Mouse (Mus musculus) midbrain, embryonic 12.5 days (tissue): Measurements from ENCODE around the gene Camkk2. TPM values are rescaled to one million over a fixed set of nuclear protein-coding genes. Genes with fewer than 3 reads are reported as not detected.

Source experiments
- ATAC-seq: fragments of 200-750 bp; cut with Nextera tagmentation; 2 replicates; pipeline ENCODE4 v1.8.0; 2017; ENCODE audit warnings: low read depth, moderate TSS enrichment, moderate library complexity; ENCODE audit not compliant: low FRiP score
- H3K27ac ChIP-seq: fragments of 300-500 bp; sonication (generic); replicated peaks from 2 replicates; pipeline ENCODE4 v1.5.1; 2016; ENCODE audit warnings: mild to moderate bottlenecking
- H3K27me3 ChIP-seq: fragments of 300-500 bp; sonication (generic); 2 replicates; pipeline ENCODE4 v1.6.1; 2016; ENCODE audit warnings: mild to moderate bottlenecking
- H3K36me3 ChIP-seq: fragments of 300-500 bp; sonication (generic); 2 replicates; pipeline ENCODE4 v1.6.1; 2016
- H3K4me1 ChIP-seq: fragments of 300-500 bp; sonication (generic); 2 replicates; pipeline ENCODE4 v1.6.1; 2016
- H3K4me2 ChIP-seq: fragments of 300-500 bp; sonication (generic); replicated peaks from 2 replicates; pipeline ENCODE4 v1.6.1; 2016; ENCODE audit warnings: mild to moderate bottlenecking, moderate library complexity
- H3K4me3 ChIP-seq: fragments of 300-500 bp; sonication (generic); 2 replicates; pipeline ENCODE4 v1.5.1; 2016; ENCODE audit warnings: mild to moderate bottlenecking
- H3K9ac ChIP-seq: fragments of 300-500 bp; sonication (generic); replicated peaks from 2 replicates; pipeline ENCODE4 v1.6.1; 2016; ENCODE audit warnings: mild to moderate bottlenecking, moderate library complexity
- H3K9me3 ChIP-seq: fragments of 300-500 bp; sonication (generic); 2 replicates; pipeline ENCODE4 v1.6.1; 2016; ENCODE audit warnings: mild to moderate bottlenecking
- WGBS: fragments of 180-500 bp; shearing (Covaris S2); methylation state at CpG from one replicate; pipeline ENCODE4 v1.1.7; 2016; 5-methylcytosine and 5-hydroxymethylcytosine counted together
- polyA plus RNA-seq: library from polyadenylated mRNA; unstranded; fragments of >200 nt; fragmentation: Nextera tagmentation; extraction: Ambion mirVana; gene quantifications from 2 replicates; pipeline ENCODE4 v1.2.1, GENCODE M21; 2016

Gene Camkk2
- polyA plus RNA-seq, 1 experiment from 2014 or later, result 35.4 TPM

DNA sequence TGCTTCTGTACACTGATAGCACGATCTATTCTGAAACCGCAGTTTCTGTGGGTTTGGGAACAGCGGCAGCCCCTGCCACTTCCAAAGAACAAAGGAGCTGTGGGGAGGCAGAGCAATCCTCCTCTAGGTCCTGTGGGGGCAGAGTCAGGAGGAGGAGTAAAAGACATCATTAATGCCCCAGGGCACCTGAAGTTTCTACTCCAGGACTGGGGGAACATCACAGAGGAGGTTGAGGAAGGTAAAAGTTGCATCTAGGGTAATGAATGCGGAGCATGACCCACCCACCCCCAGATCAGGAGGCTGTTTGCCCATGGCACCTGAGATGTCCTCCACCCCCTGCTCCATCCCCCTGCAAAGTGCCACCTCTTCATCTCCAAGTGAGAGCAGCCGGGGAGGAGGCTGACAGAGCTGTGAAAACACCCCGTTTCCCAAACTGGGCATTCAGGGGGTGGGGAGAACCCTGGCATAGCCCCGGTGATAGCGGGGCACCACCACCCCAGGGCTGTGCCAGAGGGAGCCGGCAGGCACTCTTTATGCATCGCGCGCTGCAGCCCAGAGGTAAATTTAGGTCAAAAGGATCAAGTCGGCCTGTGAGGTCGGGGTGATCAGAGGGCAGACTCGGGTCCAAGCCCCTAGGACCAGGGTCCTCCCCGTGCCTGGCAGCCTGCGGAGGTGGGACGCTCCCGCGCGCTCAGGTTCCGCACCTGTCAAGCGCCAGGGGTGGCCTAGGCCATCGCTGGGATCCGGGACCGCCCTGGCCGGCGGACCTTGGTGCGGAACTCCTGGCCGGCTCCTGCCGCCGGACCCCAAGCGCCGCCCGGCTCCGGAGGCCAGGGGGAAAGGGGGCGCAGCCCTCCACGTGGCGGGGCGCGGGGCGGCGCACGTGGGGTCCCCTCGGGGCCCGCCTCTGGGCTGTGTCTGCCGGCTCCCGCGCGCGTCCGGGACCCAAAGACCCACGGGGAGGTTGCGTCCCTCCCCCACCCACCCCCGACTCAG, 680 bp downstream of the Camkk2 start:
- Histone ChIP-seq H3K9me3 (no peaks in the 10 kb centered on the region), H3K4me2 (peak overlapping the region; percentile 79), H3K27ac (peak overlapping the region; percentile 20; the same call in 1 of the 2 replicates), H3K4me1 (peaks cover 14% of the 10 kb centered on the region), H3K27me3 (peaks cover 10% of the 10 kb centered on the region; the same call in 1 of the 2 replicates), H3K9ac (peak overlapping the region; percentile 93), H3K4me3 (peak overlapping the region; percentile 96), H3K36me3 (no peaks in the 10 kb centered on the region)
- ATAC-seq, result peak; percentile 71
- 2% methylated on average over 35 of the region's 55 CpGs for WGBS

DNA sequence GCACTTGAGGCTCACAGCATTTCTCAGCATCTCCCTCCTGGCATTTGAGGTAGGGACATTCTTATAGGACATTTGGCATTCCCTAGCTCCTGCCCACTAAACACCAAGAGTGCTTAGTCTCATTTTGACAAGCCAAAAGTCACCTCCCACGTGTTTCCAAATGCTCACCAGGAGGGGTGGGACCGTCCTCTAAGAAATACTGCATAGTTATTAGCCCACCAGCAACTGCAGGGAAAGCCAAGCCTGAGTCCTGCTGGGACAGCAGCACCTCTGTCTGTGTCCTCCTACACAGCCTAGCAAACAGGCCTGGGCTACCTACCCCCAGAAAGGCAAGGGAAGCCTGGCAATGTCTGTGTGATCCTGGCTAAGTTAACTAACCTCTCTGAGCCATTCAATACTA, 1.9 kb downstream of the Camkk2 start:
- Histone ChIP-seq H3K36me3 (no peaks in the 10 kb centered on the region), H3K27ac (no peak overlapping the region), H3K9ac (no peak overlapping the region), H3K4me1 (peaks cover 16% of the 10 kb centered on the region), H3K27me3 (peaks cover 10% of the 10 kb centered on the region; the same call in 1 of the 2 replicates), H3K4me3 (no peak overlapping the region), H3K9me3 (no peaks in the 10 kb centered on the region), H3K4me2 (no peak overlapping the region)
- WGBS, result 55% methylated on average over 2 of the region's 2 CpGs
- no peak for ATAC-seq

DNA sequence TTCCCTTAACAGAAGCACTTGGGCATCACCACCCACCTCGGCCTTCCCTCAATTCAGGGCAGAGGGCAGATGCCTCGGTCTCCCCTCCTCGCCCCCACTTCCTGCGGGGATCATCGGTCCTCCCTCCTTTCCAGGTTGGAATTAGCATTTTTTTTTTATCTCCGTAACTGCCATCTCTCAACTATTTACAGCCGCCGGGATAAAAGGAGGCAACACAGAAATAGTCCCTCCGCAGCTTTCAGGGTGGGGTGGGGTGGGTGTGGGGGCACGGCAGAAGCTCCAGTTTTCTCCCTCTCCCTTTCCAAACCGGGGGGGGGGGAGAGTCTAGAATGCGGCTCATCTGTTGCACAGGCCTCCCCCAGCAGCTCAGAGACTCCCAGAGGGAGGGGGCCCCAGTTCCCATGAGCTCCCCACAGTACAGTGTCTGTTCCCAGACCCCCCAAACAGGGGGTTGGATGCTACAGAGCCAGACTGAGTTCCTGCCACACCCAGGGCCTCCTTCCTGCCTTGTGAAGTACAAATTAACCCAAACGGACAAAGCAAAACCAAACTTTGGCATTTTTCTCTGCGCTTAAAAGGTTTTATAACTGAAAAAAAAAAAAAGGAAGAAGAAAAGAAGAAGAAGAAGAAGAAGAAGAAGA, 3.4 kb downstream of the Camkk2 start:
- Histone ChIP-seq H3K4me2 (no peak overlapping the region), H3K4me3 (no peak overlapping the region), H3K4me1 (peaks cover 16% of the 10 kb centered on the region), H3K27ac (no peak overlapping the region), H3K27me3 (peaks cover 7% of the 10 kb centered on the region; the same call in 1 of the 2 replicates), H3K9me3 (no peaks in the 10 kb centered on the region), H3K9ac (no peak overlapping the region), H3K36me3 (no peaks in the 10 kb centered on the region)
- no peak for ATAC-seq
- WGBS, result 90% methylated on average over 14 of the region's 14 CpGs

DNA sequence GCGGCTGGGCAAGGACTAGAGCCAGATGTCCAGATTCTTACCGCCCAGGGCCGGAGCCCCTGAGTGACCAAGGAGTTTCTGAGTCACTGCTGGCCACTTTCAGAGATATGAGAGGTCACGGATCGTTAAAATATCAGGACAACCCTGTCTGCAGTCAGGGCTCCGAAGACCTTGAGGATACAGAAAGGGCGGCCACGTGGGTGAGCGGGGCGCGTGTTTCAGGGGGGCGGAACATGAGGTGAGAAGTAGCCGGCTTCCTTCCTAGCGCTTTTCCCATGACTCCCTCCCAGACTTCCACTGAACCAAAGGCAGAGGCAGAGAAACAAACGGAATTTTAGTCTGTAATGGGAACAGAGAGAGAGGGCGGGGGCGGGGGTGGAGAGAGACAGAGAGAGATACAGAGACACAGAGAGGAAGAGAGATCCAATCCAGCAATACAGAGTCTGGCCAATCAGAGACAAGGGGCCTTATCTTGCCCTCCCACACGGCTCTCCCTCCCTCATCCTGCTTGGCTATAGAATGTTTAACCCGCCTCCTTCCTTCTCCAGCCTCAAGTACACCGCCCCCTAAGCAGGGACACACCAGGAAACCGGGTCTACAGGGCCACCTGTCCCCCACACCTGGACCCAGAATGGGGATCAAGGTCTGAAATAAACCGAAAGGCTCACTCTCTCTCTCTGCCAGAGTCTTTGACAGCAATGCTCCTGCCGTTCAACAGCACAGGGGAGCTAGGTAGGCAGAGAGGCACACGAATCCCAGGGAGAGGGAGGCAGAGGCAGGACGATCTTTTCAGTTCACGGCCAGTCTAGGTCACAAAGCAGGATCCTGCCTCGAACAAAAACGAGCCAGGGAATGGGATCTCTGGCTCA, 4.2 kb downstream of the Camkk2 start:
- 82% methylated on average over 28 of the region's 28 CpGs for WGBS
- Histone ChIP-seq H3K27me3 (no peaks in the 10 kb centered on the region), H3K9me3 (no peaks in the 10 kb centered on the region), H3K4me1 (peaks cover 16% of the 10 kb centered on the region), H3K9ac (no peak overlapping the region), H3K27ac (no peak overlapping the region), H3K4me3 (no peak overlapping the region), H3K36me3 (no peaks in the 10 kb centered on the region), H3K4me2 (no peak overlapping the region)
- ATAC-seq, result no peak

- no peaks in the 10 kb centered on the region for H3K27me3 ChIP-seq
- ATAC-seq, result no peak
- 61% methylated on average over 11 of the region's 11 CpGs for WGBS
- H3K27ac ChIP-seq, result no peak overlapping the region
- H3K9me3 ChIP-seq, result no peaks in the 10 kb centered on the region
- H3K36me3 ChIP-seq, result no peaks in the 10 kb centered on the region
- H3K4me1 ChIP-seq, result peaks cover 12% of the 10 kb centered on the region
- no peak overlapping the region for H3K4me2 ChIP-seq
- H3K4me3 ChIP-seq, result no peak overlapping the region
- no peak overlapping the region for H3K9ac ChIP-seq
Observed at GRCm38 (mm10) chr5:122773756-122774155, 5.5 kb downstream of the Camkk2 start.

GRCm38 (mm10) chr5:122771428-122771827, 7.8 kb downstream of the Camkk2 start:
- 93% methylated on average over 9 of the region's 9 CpGs for WGBS

DNA sequence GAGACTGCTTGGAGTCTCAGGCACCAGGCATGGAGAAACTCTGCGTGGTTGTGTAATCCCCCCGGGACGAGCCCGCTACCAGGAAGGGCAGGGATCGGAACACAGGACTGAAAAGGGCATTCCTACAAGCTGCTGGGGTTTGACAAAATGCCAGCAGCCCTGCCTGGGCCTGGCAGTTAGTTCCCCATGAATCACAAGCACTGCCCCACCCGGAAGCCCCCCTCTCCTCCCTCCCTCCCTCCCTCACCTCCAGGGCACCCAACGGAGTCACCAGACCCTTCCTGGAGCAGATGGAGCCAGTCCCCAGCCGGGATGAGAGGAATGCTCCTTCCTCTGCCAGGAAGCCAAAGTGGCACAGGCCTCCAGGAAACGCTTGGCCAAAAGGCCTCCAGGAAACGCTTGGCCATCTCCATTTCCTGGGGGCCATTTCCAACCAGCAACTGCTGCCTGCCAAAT, 8.4 kb downstream of the Camkk2 start:
- no peak overlapping the region for H3K4me3 ChIP-seq
- peaks cover 5% of the 10 kb centered on the region; the same call in 1 of the 2 replicates for H3K4me1 ChIP-seq
- H3K4me2 ChIP-seq, result no peak overlapping the region
- H3K9me3 ChIP-seq, result no peaks in the 10 kb centered on the region
- no peak for ATAC-seq
- H3K27ac ChIP-seq, result no peak overlapping the region
- H3K9ac ChIP-seq, result no peak overlapping the region
- no peaks in the 10 kb centered on the region for H3K27me3 ChIP-seq
- WGBS, result 81% methylated on average over 10 of the region's 10 CpGs
- no peaks in the 10 kb centered on the region for H3K36me3 ChIP-seq

More at GRCm38 (mm10) chr5:122771428-122771827, 7.8 kb downstream of the Camkk2 start:
- H3K36me3 ChIP-seq, result no peaks in the 10 kb centered on the region
- no peak overlapping the region for H3K27ac ChIP-seq
- no peak overlapping the region for H3K4me2 ChIP-seq
- H3K9me3 ChIP-seq, result no peaks in the 10 kb centered on the region
- no peak for ATAC-seq
- peaks cover 5% of the 10 kb centered on the region; the same call in 1 of the 2 replicates for H3K4me1 ChIP-seq
- no peak overlapping the region for H3K9ac ChIP-seq
- H3K27me3 ChIP-seq, result no peaks in the 10 kb centered on the region
- H3K4me3 ChIP-seq, result no peak overlapping the region

DNA sequence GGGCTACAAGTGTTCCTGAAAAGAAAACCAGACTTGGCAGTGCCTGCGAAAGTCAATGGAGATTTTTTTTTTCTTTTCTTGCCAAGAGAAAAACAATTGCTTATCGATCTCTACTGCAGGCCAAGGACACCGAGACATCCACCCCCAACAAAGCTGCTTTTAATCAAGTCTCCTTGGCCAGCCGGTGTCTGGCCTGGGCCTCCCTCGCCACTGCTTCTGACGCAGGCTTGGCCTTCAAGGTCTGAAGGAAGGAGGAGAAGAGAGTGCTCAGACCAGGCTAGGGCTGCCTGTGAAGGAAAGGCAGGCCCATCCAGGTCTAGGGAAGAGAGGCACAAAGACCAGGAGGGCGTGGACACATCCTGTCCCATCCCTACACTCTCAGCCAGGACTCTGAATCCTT, 8.9 kb downstream of the Camkk2 start:
- H3K4me3 ChIP-seq, result no peak overlapping the region
- no peaks in the 10 kb centered on the region for H3K36me3 ChIP-seq
- ATAC-seq, result no peak
- no peaks in the 10 kb centered on the region for H3K27me3 ChIP-seq
- 89% methylated on average over 7 of the region's 7 CpGs for WGBS
- no peak overlapping the region for H3K4me2 ChIP-seq
- H3K9ac ChIP-seq, result no peak overlapping the region
- H3K4me1 ChIP-seq, result peaks cover 5% of the 10 kb centered on the region; the same call in 1 of the 2 replicates
- 0 out of 2 replicates have a peak overlapping the region, but pooled peaks have one; percentile 8 for H3K27ac ChIP-seq
- H3K9me3 ChIP-seq, result no peaks in the 10 kb centered on the region

DNA sequence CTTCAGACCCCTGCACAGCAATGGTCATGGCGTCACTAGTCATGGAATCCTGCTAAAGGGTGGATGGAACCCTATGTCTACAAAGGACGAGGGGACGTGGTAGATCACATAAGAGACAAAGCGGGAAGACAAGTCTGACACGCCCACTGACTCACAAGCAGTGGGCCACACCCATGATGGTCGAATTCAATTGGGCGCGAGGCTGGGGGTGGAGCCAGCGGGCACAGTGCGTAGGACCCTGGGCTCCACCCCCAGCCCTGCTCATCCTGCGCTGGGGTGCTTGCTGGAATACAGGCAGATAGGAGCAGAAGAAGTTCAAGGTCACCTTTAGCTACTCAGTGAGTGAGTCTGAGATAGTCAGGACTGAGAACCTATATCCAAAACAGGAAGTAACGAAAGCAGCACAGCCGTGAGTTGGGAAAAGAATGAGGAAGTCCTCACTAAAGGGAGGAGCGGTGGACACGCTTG, 10.1 kb downstream of the Camkk2 start:
- H3K9ac ChIP-seq, result no peak overlapping the region
- no peak for ATAC-seq
- WGBS, result 88% methylated on average over 15 of the region's 15 CpGs

GRCm38 (mm10) chr5:122767283-122767682, 11.9 kb downstream of the Camkk2 start:
- H3K9ac ChIP-seq, result no peak overlapping the region
- WGBS, result 95% methylated on average over 11 of the region's 11 CpGs
- no peak for ATAC-seq
- H3K9me3 ChIP-seq, result no peaks in the 10 kb centered on the region
- H3K36me3 ChIP-seq, result peaks cover 6% of the 10 kb centered on the region; the same call in 1 of the 2 replicates
- no peaks in the 10 kb centered on the region for H3K4me1 ChIP-seq
- no peak overlapping the region for H3K4me2 ChIP-seq
- H3K4me3 ChIP-seq, result no peak overlapping the region
- no peaks in the 10 kb centered on the region for H3K27me3 ChIP-seq
- H3K27ac ChIP-seq, result no peak overlapping the region

More for the DNA sequence above, 10.1 kb downstream of the Camkk2 start:
- H3K36me3 ChIP-seq, result no peaks in the 10 kb centered on the region
- H3K9me3 ChIP-seq, result no peaks in the 10 kb centered on the region
- H3K27me3 ChIP-seq, result no peaks in the 10 kb centered on the region
- no peak overlapping the region for H3K27ac ChIP-seq
- no peak overlapping the region for H3K4me3 ChIP-seq
- H3K4me2 ChIP-seq, result no peak overlapping the region
- H3K4me1 ChIP-seq, result peaks cover 5% of the 10 kb centered on the region; the same call in 1 of the 2 replicates

GRCm38 (mm10) chr5:122764032-122764464, 15.2 kb downstream of the Camkk2 start:
- ATAC-seq, result no peak
- Histone ChIP-seq H3K36me3 (peaks cover 16% of the 10 kb centered on the region), H3K4me1 (no peaks in the 10 kb centered on the region), H3K4me2 (no peak overlapping the region), H3K9me3 (no peaks in the 10 kb centered on the region), H3K27ac (no peak overlapping the region), H3K9ac (no peak overlapping the region), H3K4me3 (no peak overlapping the region), H3K27me3 (no peaks in the 10 kb centered on the region)
- 59% methylated on average over 10 of the region's 10 CpGs for WGBS
